Mouse (Mus musculus): ENCODE results near the gene Galnt6.

Galnt6 gene

GRCm38 (mm10) chr15:100685849-100686248 lies 43.3 kb downstream of the Galnt6 start:
- intact Hi-C loops (cut with DNase I), result loop anchor here (10.0 kb wide), 1 partner anchor 151 kb away; no protein-coding TSS in a partner anchor

GRCm38 (mm10) chr15:100685255-100685654 lies 43.9 kb downstream of the Galnt6 start:
- intact Hi-C loops (cut with DNase I), result loop anchor here (10.0 kb wide), 1 partner anchor 150 kb away; no protein-coding TSS in a partner anchor

GRCm38 (mm10) chr15:100684450-100684849 lies 44.7 kb downstream of the Galnt6 start:
- intact Hi-C loops (cut with DNase I), result loop anchor here (5.0 to 10.0 kb wide), 2 partner anchors 47 to 150 kb away; partner anchors contain the start of gene Smagp

- intact Hi-C loops (cut with DNase I), result loop anchor here (2.0 to 10.0 kb wide), 3 partner anchors 46 to 148 kb away; partner anchors contain the start of genes Dazap2 and Smagp
Observed at GRCm38 (mm10) chr15:100683041-100683440, 46.1 kb downstream of the Galnt6 start.

- intact Hi-C loops (cut with DNase I), result loop anchor here (2.0 to 10.0 kb wide), 3 partner anchors 44 to 147 kb away; partner anchors contain the start of genes Dazap2 and Smagp
Observed at GRCm38 (mm10) chr15:100681770-100682169, 47.4 kb downstream of the Galnt6 start.

GRCm38 (mm10) chr15:100680381-100680780 lies 48.8 kb downstream of the Galnt6 start:
- intact Hi-C loops (cut with DNase I), result loop anchor here (5.0 to 10.0 kb wide), 2 partner anchors 43 to 146 kb away; partner anchors contain the start of gene Smagp

GRCm38 (mm10) chr15:100679005-100679404 lies 50.2 kb downstream of the Galnt6 start:
- intact Hi-C loops (cut with DNase I), result loop anchor here (5.0 kb wide), 1 partner anchor 207 kb away; no protein-coding TSS in a partner anchor

- intact Hi-C loops (cut with DNase I), result loop anchor here (5.0 kb wide), 1 partner anchor 206 kb away; no protein-coding TSS in a partner anchor
Observed at GRCm38 (mm10) chr15:100678581-100678980, 50.6 kb downstream of the Galnt6 start.

GRCm38 (mm10) chr15:100677675-100678074 lies 51.5 kb downstream of the Galnt6 start:
- intact Hi-C loops (cut with DNase I), result loop anchor here (5.0 kb wide), 1 partner anchor 205 kb away; no protein-coding TSS in a partner anchor

- intact Hi-C loops (cut with DNase I), result loop anchor here (5.0 kb wide), 1 partner anchor 204 kb away; no protein-coding TSS in a partner anchor
Observed at GRCm38 (mm10) chr15:100676521-100676920, 52.7 kb downstream of the Galnt6 start.

- intact Hi-C loops (cut with DNase I), result loop anchor here (5.0 kb wide), 1 partner anchor 203 kb away; no protein-coding TSS in a partner anchor
Observed at GRCm38 (mm10) chr15:100675486-100675885, 53.7 kb downstream of the Galnt6 start.

- intact Hi-C loops (cut with DNase I), result loop anchor here (5.0 kb wide), 1 partner anchor 42 kb away; no protein-coding TSS in a partner anchor
Observed at GRCm38 (mm10) chr15:100674566-100674965, 54.6 kb downstream of the Galnt6 start.

GRCm38 (mm10) chr15:100673585-100674391 lies 55.4 kb downstream of the Galnt6 start:
- intact Hi-C loops (cut with DNase I), result loop anchor here (5.0 kb wide), 1 partner anchor 41 kb away; no protein-coding TSS in a partner anchor

GRCm38 (mm10) chr15:100670833-100671232 lies 58.3 kb downstream of the Galnt6 start:
- intact Hi-C loops (cut with DNase I), result loop anchor here (5.0 kb wide), 1 partner anchor 39 kb away; no protein-coding TSS in a partner anchor

- intact Hi-C loops (cut with DNase I), result loop anchor here (5.0 kb wide), 1 partner anchor 38 kb away; no protein-coding TSS in a partner anchor
Observed at GRCm38 (mm10) chr15:100670004-100670403, 59.2 kb downstream of the Galnt6 start.

GRCm38 (mm10) chr15:100669337-100669736 lies 59.8 kb downstream of the Galnt6 start, which contains the start of gene Bin2:
Gene Bin2, minus strand, starts transcription at chr15:100669553.
- intact Hi-C loops (cut with DNase I), result no loop called here

- intact Hi-C loops (cut with DNase I), result no loop called here
Observed at GRCm38 (mm10) chr15:100667871-100668545, 61.2 kb downstream of the Galnt6 start.

GRCm38 (mm10) chr15:100667420-100667819 lies 61.8 kb downstream of the Galnt6 start:
- intact Hi-C loops (cut with DNase I), result no loop called here

GRCm38 (mm10) chr15:100666851-100667250 lies 62.3 kb downstream of the Galnt6 start:
- intact Hi-C loops (cut with DNase I), result no loop called here

- intact Hi-C loops (cut with DNase I), result no loop called here
Observed at GRCm38 (mm10) chr15:100666219-100666696, 62.9 kb downstream of the Galnt6 start.
